Mouse (Mus musculus) E14TG2a.4 (cell line): ENCODE results near the gene Lsm10.

Source experiments
- CTCF ChIP-seq: conservative IDR thresholded peaks from 2 replicates; pipeline ENCODE4 v1.5.1; 2014; ENCODE audit warnings: low read length
- POU5F1 ChIP-seq: IDR thresholded peaks from 2 replicates; pipeline ENCODE4 v1.6.1; 2014; ENCODE audit warnings: low read length, borderline replicate concordance

DNA sequence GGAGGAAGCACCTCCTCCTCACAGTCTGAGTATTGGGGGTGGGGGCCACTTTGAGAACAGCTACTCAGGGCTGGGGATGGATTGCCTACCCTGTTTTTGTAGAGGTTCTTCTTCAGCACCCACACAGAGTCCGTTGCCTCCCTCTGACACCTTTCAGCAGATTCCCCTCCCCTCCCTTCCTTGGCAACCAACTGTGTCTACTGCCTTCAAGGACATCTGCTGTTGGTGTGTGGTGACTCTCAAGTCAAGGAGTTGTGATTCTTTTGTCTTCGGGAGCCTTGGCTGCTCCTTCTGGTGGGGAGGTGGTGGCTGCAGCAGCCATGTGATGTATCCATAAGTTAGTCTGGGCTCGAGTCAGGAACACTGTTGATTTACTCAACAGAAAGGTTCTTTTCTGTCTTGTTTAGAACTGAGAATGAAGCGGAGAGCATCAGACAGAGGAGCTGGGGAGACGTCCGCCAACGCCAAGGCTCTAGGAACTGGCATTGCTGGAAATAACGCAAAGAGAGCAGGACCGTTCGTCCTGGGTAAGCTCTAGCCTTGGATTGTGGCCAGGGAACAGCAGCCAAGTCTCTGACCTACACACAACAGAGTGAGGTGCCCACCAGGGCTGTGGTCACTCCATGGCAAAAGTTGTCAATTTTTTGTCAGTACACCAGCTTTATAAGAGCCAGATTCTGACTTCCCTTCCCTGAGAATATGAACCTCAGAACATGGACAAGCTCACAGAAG lies 27.1 kb downstream of the Lsm10 start:
- TF ChIP-seq CTCF (no peak), POU5F1 (no peak)
